ENCODE assay signal across 21 mouse cellular contexts in the genomic region with DNA sequence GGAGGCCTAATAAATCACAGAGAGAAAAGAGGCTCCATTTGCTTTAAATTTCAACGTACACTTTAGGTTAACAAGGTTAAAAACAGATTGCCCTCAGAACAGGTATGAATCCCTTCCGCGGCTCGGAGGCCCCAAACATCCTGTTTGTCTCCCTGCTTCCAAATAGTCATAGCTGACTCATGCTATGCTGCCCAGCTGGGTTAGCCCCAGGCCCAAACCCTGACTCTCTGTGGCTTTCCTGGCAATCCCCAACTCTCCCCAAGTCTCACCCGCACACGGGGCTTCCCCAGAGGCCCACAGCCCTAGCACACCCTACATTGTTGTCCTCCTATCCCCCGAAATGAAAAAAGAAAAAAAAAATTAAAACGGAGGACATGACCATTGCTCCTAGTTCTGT.
DNase-seq lines count a peak whose midpoint lies in the region; ATAC-seq and TF ChIP-seq lines count a peak whose summit lies in the region.
"Had no signal": no experiment of that assay in that cellular context is flagged by ENCODE, and none has a peak within 500 bp of the region (broad histone marks: within the 10 kb centered on the region; RNA-seq: fewer than 3 reads in every experiment).

No protein-coding gene starts in this region.

- no peak for TF ChIP-seq RAD21 in CH12.LX (IDR thresholded peaks at IDR 0.05; ENCODE audit: low read depth, low read length)

- no peak for TF ChIP-seq CTCF in CH12.LX (conservative IDR thresholded peaks at IDR 0.05 in 1 of 2, IDR thresholded peaks at IDR 0.05 in 1 of 2; ENCODE audit: low read depth in 2 of 2, low read length in 2 of 2)
- no peak for TF ChIP-seq CTCF in midbrain, postnatal 0 days (IDR thresholded peaks at IDR 0.05)

- TF ChIP-seq POLR2A in CH12.LX (IDR thresholded peaks at IDR 0.05; ENCODE audit: low read depth, low read length): no peak

- no peak overlapping the region for H3K27ac ChIP-seq in kidney, embryonic 14.5 days (ENCODE audit: low read depth, low read length)
- H3K27ac ChIP-seq in kidney, embryonic 16.5 days (ENCODE audit: low read length): no peak overlapping the region
- H3K27ac ChIP-seq in midbrain, embryonic 14.5 days (replicated peaks; ENCODE audit: low read depth, low read length): 0 out of 2 replicates have a peak overlapping the region, but pooled peaks have one; percentile 32
- H3K27ac ChIP-seq in midbrain, embryonic 10.5 days (replicated peaks): no peak overlapping the region
- no peak overlapping the region for H3K27ac ChIP-seq in CH12.LX (ENCODE audit: insufficient read depth, low read depth)
- peak overlapping the region; percentile 48; the same call in 1 of the 2 replicates for H3K27ac ChIP-seq in midbrain, postnatal 0 days (ENCODE audit: low read depth, low read length)
- H3K27ac ChIP-seq: embryonic facial prominence, embryonic 15.5 days; forebrain, embryonic 10.5 days; heart, adult 2 months; heart, embryonic 13.5 days; hindbrain, postnatal 0 days had no signal

- 49% methylated on average over 8 of the region's 8 CpGs for WGBS in kidney, embryonic 14.5 days
- 47% methylated on average over 8 of the region's 8 CpGs for WGBS in kidney, embryonic 16.5 days
- WGBS in midbrain, embryonic 14.5 days: 79% methylated on average over 8 of the region's 8 CpGs
- 79% methylated on average over 8 of the region's 8 CpGs for WGBS in midbrain, embryonic 10.5 days
- 72% methylated on average over 8 of the region's 8 CpGs for WGBS in midbrain, postnatal 0 days

- no peaks in the 10 kb centered on the region for H3K36me3 ChIP-seq in kidney, embryonic 14.5 days (ENCODE audit: control insufficient read depth, insufficient read depth, low read length)
- no peaks in the 10 kb centered on the region for H3K36me3 ChIP-seq in kidney, embryonic 16.5 days (ENCODE audit: insufficient read depth, low read length)
- no peaks in the 10 kb centered on the region for H3K36me3 ChIP-seq in midbrain, embryonic 14.5 days (ENCODE audit: control insufficient read depth, insufficient read depth, low read length)
- H3K36me3 ChIP-seq in midbrain, embryonic 10.5 days: no peaks in the 10 kb centered on the region
- no peaks in the 10 kb centered on the region for H3K36me3 ChIP-seq in CH12.LX (replicated peaks in 1 of 2; ENCODE audit: control insufficient read depth in 1 of 2, insufficient read depth in 1 of 2, low read length in 1 of 2)
- H3K36me3 ChIP-seq in midbrain, postnatal 0 days (ENCODE audit: insufficient read depth, low read length): no peaks in the 10 kb centered on the region
- H3K36me3 ChIP-seq: embryonic facial prominence, embryonic 15.5 days; forebrain, embryonic 10.5 days; heart, embryonic 13.5 days had no signal

- no peak overlapping the region for H3K4me2 ChIP-seq in kidney, embryonic 14.5 days (replicated peaks; ENCODE audit: low read depth, low read length)
- no peak overlapping the region for H3K4me2 ChIP-seq in kidney, embryonic 16.5 days (replicated peaks; ENCODE audit: low read depth, low read length)
- no peak overlapping the region for H3K4me2 ChIP-seq in midbrain, embryonic 14.5 days (ENCODE audit: low read length)
- H3K4me2 ChIP-seq in CH12.LX (ENCODE audit: insufficient read depth, low read depth, poor library complexity, severe bottlenecking): peak overlapping the region; percentile 7; the same call in 1 of the 2 replicates
- H3K4me2 ChIP-seq in midbrain, postnatal 0 days (ENCODE audit: low read depth, low read length, poor library complexity, severe bottlenecking): no peak overlapping the region
- H3K4me2 ChIP-seq: embryonic facial prominence, embryonic 15.5 days; heart, embryonic 13.5 days had no signal

- ATAC-seq in kidney, embryonic 14.5 days (ENCODE audit: low FRiP score, low TSS enrichment): peak; percentile 30; the same call in 1 of the 2 replicates
- ATAC-seq in kidney, embryonic 16.5 days (ENCODE audit: low FRiP score, low TSS enrichment): no peak
- no peak for ATAC-seq in midbrain, embryonic 14.5 days (ENCODE audit: low FRiP score, low TSS enrichment)
- no peak for ATAC-seq in midbrain, postnatal 0 days (ENCODE audit: low FRiP score)
- ATAC-seq: forebrain, embryonic 14.5 days; hindbrain, postnatal 0 days had no signal

- peak; percentile 29; the same call in 1 of the 2 replicates for TF ChIP-seq EP300 in CH12.LX (IDR thresholded peaks at IDR 0.05; ENCODE audit: low read length)

- no peak for DNase-seq in midbrain, embryonic 14.5 days
- no peak for DNase-seq in midbrain, embryonic 10.5 days (ENCODE audit: low spot score)
- DNase-seq in CH12.LX (ENCODE audit: extremely low read depth): peak; percentile 55
- DNase-seq in midbrain, postnatal 0 days (ENCODE audit: low spot score): no peak
- no peak for DNase-seq in Muller cell, postnatal 12 days (ENCODE audit: inconsistent ontology term)
- DNase-seq: adrenal gland, adult 8-10 months; cerebellum, adult 11 months; cerebellum, adult 8-10 months; cerebellum, postnatal 14 days; embryo, embryonic 11 days; gastrocnemius, postnatal 14 days; heart, adult 2 months; heart, postnatal 36 days had no signal

- in situ Hi-C loops in CH12.LX (cut with MboI; ENCODE audit: low pct_ligation_motif_present, low pct_unique_long_range_greater_than_20kb, low sequenced_read_pairs): no loop called here

- H3K27me3 ChIP-seq in kidney, embryonic 14.5 days (ENCODE audit: control insufficient read depth, insufficient read depth, low read length): no peaks in the 10 kb centered on the region
- no peaks in the 10 kb centered on the region for H3K27me3 ChIP-seq in kidney, embryonic 16.5 days (ENCODE audit: insufficient read depth, low read length)
- H3K27me3 ChIP-seq in midbrain, embryonic 14.5 days (ENCODE audit: control insufficient read depth, insufficient read depth, low read length): no peaks in the 10 kb centered on the region
- H3K27me3 ChIP-seq in midbrain, embryonic 10.5 days (ENCODE audit: low read depth, poor library complexity, severe bottlenecking): no peaks in the 10 kb centered on the region
- no peaks in the 10 kb centered on the region for H3K27me3 ChIP-seq in CH12.LX (replicated peaks)
- H3K27me3 ChIP-seq in midbrain, postnatal 0 days (ENCODE audit: insufficient read depth, low read length): no peaks in the 10 kb centered on the region
- H3K27me3 ChIP-seq: embryonic facial prominence, embryonic 15.5 days had no signal

- dilution Hi-C loops in CH12.LX (cut with MboI; ENCODE audit: extremely low pct_ligation_motif_present, extremely low pct_unique_long_range_greater_than_20kb, low sequenced_read_pairs): no loop called here

- no peaks in the 10 kb centered on the region for H3K79me2 ChIP-seq in CH12.LX (replicated peaks; ENCODE audit: control insufficient read depth, extremely low read depth, insufficient read depth, poor library complexity, severe bottlenecking)

- H3K9ac ChIP-seq in kidney, embryonic 14.5 days (ENCODE audit: low read depth, low read length): no peak overlapping the region
- H3K9ac ChIP-seq in kidney, embryonic 16.5 days (replicated peaks; ENCODE audit: low read length): no peak overlapping the region
- no peak overlapping the region for H3K9ac ChIP-seq in midbrain, embryonic 14.5 days (replicated peaks; ENCODE audit: low read length)
- H3K9ac ChIP-seq in CH12.LX (ENCODE audit: insufficient read depth, low read depth): 0 out of 2 replicates have a peak overlapping the region, but pooled peaks have one; percentile 10
- no peak overlapping the region for H3K9ac ChIP-seq in midbrain, postnatal 0 days (replicated peaks; ENCODE audit: low read length, poor library complexity, severe bottlenecking)
- H3K9ac ChIP-seq: embryonic facial prominence, embryonic 15.5 days; heart, embryonic 13.5 days had no signal

- no peak overlapping the region for H3K4me3 ChIP-seq in kidney, embryonic 14.5 days (ENCODE audit: low read length)
- no peak overlapping the region for H3K4me3 ChIP-seq in kidney, embryonic 16.5 days (ENCODE audit: low read length)
- no peak overlapping the region for H3K4me3 ChIP-seq in midbrain, embryonic 14.5 days (replicated peaks; ENCODE audit: low read depth, low read length)
- no peak overlapping the region for H3K4me3 ChIP-seq in midbrain, embryonic 10.5 days
- H3K4me3 ChIP-seq in CH12.LX (replicated peaks in 1 of 3; ENCODE audit: low read depth in 2 of 3, low read length in 2 of 3, poor library complexity in 1 of 3): no peak overlapping the region
- no peak overlapping the region for H3K4me3 ChIP-seq in midbrain, postnatal 0 days (ENCODE audit: low read depth, low read length)
- H3K4me3 ChIP-seq: embryonic facial prominence, embryonic 15.5 days; erythroblast, embryonic 14.5 days; forebrain, embryonic 10.5 days; heart, adult 2 months; heart, embryonic 13.5 days had no signal

- H3K4me1 ChIP-seq in kidney, embryonic 14.5 days (ENCODE audit: control insufficient read depth, insufficient read depth, low read length): 0 out of 2 replicates have a peak, but pooled peaks cover 7% of the 10 kb centered on the region
- H3K4me1 ChIP-seq in kidney, embryonic 16.5 days (ENCODE audit: insufficient read depth, low read length): no peaks in the 10 kb centered on the region; the same call in 1 of the 2 replicates
- H3K4me1 ChIP-seq in midbrain, embryonic 14.5 days (ENCODE audit: control insufficient read depth, insufficient read depth, low read length): 0 out of 2 replicates have a peak, but pooled peaks cover 11% of the 10 kb centered on the region
- peaks cover 8% of the 10 kb centered on the region for H3K4me1 ChIP-seq in midbrain, embryonic 10.5 days
- H3K4me1 ChIP-seq in CH12.LX (ENCODE audit: control insufficient read depth in 1 of 2, insufficient read depth in 2 of 2): peaks cover 16 to 27% of the 10 kb centered on the region in 2 experiments
- peaks cover 4% of the 10 kb centered on the region; the same call in 1 of the 2 replicates for H3K4me1 ChIP-seq in midbrain, postnatal 0 days (ENCODE audit: insufficient read depth, low read length)
- H3K4me1 ChIP-seq: embryonic facial prominence, embryonic 15.5 days had no signal

- no peaks in the 10 kb centered on the region for H3K9me3 ChIP-seq in kidney, embryonic 14.5 days (ENCODE audit: control insufficient read depth, low read length)
- H3K9me3 ChIP-seq in kidney, embryonic 16.5 days (ENCODE audit: low read length): no peaks in the 10 kb centered on the region
- no peaks in the 10 kb centered on the region for H3K9me3 ChIP-seq in midbrain, embryonic 14.5 days (ENCODE audit: control insufficient read depth, low read length)
- no peaks in the 10 kb centered on the region for H3K9me3 ChIP-seq in midbrain, embryonic 10.5 days (replicated peaks)
- H3K9me3 ChIP-seq in CH12.LX (replicated peaks; ENCODE audit: low read length): peaks cover 5% of the 10 kb centered on the region
- no peaks in the 10 kb centered on the region for H3K9me3 ChIP-seq in midbrain, postnatal 0 days (ENCODE audit: low read length)
- H3K9me3 ChIP-seq: embryonic facial prominence, embryonic 15.5 days; heart, embryonic 13.5 days had no signal

TF ChIP-seq in CH12.LX, 34 proteins besides CTCF, POLR2A, EP300 and RAD21 (continues in another document):
- TF ChIP-seq MAFK (IDR thresholded peaks at IDR 0.05; ENCODE audit: insufficient replicate concordance, low read length): 0 out of 2 replicates have a peak, but pooled peaks have one; percentile 23
- TF ChIP-seq JUN (IDR thresholded peaks at IDR 0.05; ENCODE audit: insufficient read depth, low read depth, low read length): no peak
- no peak for TF ChIP-seq SMC3 (IDR thresholded peaks at IDR 0.05; ENCODE audit: low read depth, low read length)
- peak; percentile 24; the same call in 1 of the 2 replicates for TF ChIP-seq CHD2 (IDR thresholded peaks at IDR 0.05; ENCODE audit: low read length)
- no peak for TF ChIP-seq CHD1 (IDR thresholded peaks at IDR 0.05; ENCODE audit: low read depth, low read length)

Comparison
In these comparisons a context has a peak if more than half of its experiments do, and no peak if none do; other contexts are left out.
1. H3K27ac ChIP-seq: peak in midbrain, embryonic 14.5 days (single experiment) and midbrain, postnatal 0 days (single experiment); none in kidney, embryonic 14.5 days (single experiment), kidney, embryonic 16.5 days (single experiment), midbrain, embryonic 10.5 days (single experiment) and CH12.LX (single experiment).